Mouse (Mus musculus) heart, embryonic 15.5 days (tissue): ENCODE data around the gene Ciita. TPM values are rescaled to one million over a fixed set of nuclear protein-coding genes. Genes with fewer than 3 reads are reported as not detected.
A peak's percentile ranks its signal among the peaks of the same experiment; 100 is the strongest.

Experiments used
- ATAC-seq: fragments of 200-750 bp; cut with Nextera tagmentation; replicated peaks from 2 replicates; pipeline ENCODE4 v1.8.0; 2017; ENCODE audit warnings: low read depth, moderate TSS enrichment; ENCODE audit not compliant: insufficient number of reproducible peaks, insufficient read depth, low FRiP score
- H3K27ac ChIP-seq: fragments of 300-500 bp; sonication (generic); 2 replicates; pipeline ENCODE4 v1.5.1; 2015; ENCODE audit warnings: mild to moderate bottlenecking, inconsistent platforms
- H3K27me3 ChIP-seq: fragments of 300-500 bp; sonication (generic); 2 replicates; pipeline ENCODE4 v1.6.1; 2015; ENCODE audit warnings: inconsistent platforms
- H3K36me3 ChIP-seq: fragments of 300-500 bp; sonication (generic); 2 replicates; pipeline ENCODE4 v1.6.1; 2015; ENCODE audit warnings: mild to moderate bottlenecking, inconsistent platforms
- H3K4me1 ChIP-seq: fragments of 300-500 bp; sonication (generic); replicated peaks from 2 replicates; pipeline ENCODE4 v1.6.1; 2015; ENCODE audit warnings: inconsistent platforms
- H3K4me2 ChIP-seq: fragments of 300-500 bp; sonication (generic); 2 replicates; pipeline ENCODE4 v1.6.1; 2015; ENCODE audit warnings: inconsistent platforms, mild to moderate bottlenecking, moderate library complexity
- H3K4me3 ChIP-seq: fragments of 300-500 bp; sonication (generic); 2 replicates; pipeline ENCODE4 v1.5.1; 2015; ENCODE audit warnings: mild to moderate bottlenecking, inconsistent platforms
- H3K9ac ChIP-seq: fragments of 300-500 bp; sonication (generic); 2 replicates; pipeline ENCODE4 v1.6.1; 2015; ENCODE audit warnings: mild to moderate bottlenecking, inconsistent platforms
- H3K9me3 ChIP-seq: fragments of 300-500 bp; sonication (generic); replicated peaks from 2 replicates; pipeline ENCODE4 v1.6.1; 2016; ENCODE audit warnings: inconsistent platforms
- WGBS: fragments of 180-500 bp; shearing (Covaris S2); methylation state at CpG from one replicate; pipeline ENCODE4 v1.1.7; 2015; ENCODE audit warnings: mixed read lengths; 5-methylcytosine and 5-hydroxymethylcytosine counted together
- polyA plus RNA-seq: library from polyadenylated mRNA; unstranded; fragments of >200 nt; fragmentation: Nextera tagmentation; extraction: Ambion mirVana; gene quantifications from 2 replicates; pipeline ENCODE4 v1.2.1, GENCODE M21; 2015

Ciita gene
- polyA plus RNA-seq, 1 experiment from 2014 or later, result 0.53 TPM

DNA sequence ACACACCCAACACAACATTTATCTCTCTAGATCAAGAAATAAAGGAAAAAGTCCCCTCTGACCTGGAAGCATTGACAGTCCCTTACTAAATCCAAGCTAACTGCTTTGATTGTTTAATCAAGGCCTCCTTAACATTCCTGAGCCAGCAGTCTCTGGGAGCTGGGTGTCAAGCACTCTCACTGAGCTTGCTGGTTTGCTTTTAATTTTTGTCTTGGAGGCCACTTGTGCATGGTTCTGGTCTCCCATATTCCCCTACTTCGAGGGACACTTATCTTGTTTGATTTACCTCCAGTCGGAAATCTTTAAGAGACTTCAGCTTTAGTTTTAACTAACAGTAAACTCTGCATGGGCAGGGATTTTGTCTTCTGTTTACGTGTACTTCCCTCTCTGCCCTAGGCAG, 4.9 kb upstream of the Ciita start:
- Histone ChIP-seq H3K9ac (no peak overlapping the region), H3K36me3 (no peaks in the 10 kb centered on the region), H3K9me3 (no peaks in the 10 kb centered on the region), H3K27ac (no peak overlapping the region), H3K27me3 (no peaks in the 10 kb centered on the region), H3K4me3 (no peak overlapping the region), H3K4me1 (peaks cover 13% of the 10 kb centered on the region; the same call in 1 of the 2 replicates), H3K4me2 (no peak overlapping the region)
- 52% methylated on average over 3 of the region's 3 CpGs for WGBS
- no peak for ATAC-seq

- peaks cover 13% of the 10 kb centered on the region; the same call in 1 of the 2 replicates for H3K4me1 ChIP-seq
- no peaks in the 10 kb centered on the region for H3K27me3 ChIP-seq
- no peaks in the 10 kb centered on the region for H3K9me3 ChIP-seq
- no peak overlapping the region for H3K9ac ChIP-seq
- no peak overlapping the region for H3K4me3 ChIP-seq
- no peak for ATAC-seq
- H3K27ac ChIP-seq, result no peak overlapping the region
- H3K36me3 ChIP-seq, result no peaks in the 10 kb centered on the region
- H3K4me2 ChIP-seq, result no peak overlapping the region
- WGBS, result 69% methylated on average over 2 of the region's 2 CpGs
These were observed 3.9 kb upstream of the Ciita start for GRCm38 (mm10) chr16:10475919-10476318.

GRCm38 (mm10) chr16:10482343-10482742, 2.5 kb downstream of the Ciita start:
- H3K9me3 ChIP-seq, result no peaks in the 10 kb centered on the region
- no peak overlapping the region for H3K9ac ChIP-seq
- 58% methylated on average over 4 of the region's 4 CpGs for WGBS
- H3K4me1 ChIP-seq, result no peaks in the 10 kb centered on the region
- H3K4me2 ChIP-seq, result no peak overlapping the region
- H3K27ac ChIP-seq, result no peak overlapping the region
- peaks cover 9% of the 10 kb centered on the region; the same call in 1 of the 2 replicates for H3K27me3 ChIP-seq
- no peaks in the 10 kb centered on the region for H3K36me3 ChIP-seq
- ATAC-seq, result no peak
- H3K4me3 ChIP-seq, result no peak overlapping the region

DNA sequence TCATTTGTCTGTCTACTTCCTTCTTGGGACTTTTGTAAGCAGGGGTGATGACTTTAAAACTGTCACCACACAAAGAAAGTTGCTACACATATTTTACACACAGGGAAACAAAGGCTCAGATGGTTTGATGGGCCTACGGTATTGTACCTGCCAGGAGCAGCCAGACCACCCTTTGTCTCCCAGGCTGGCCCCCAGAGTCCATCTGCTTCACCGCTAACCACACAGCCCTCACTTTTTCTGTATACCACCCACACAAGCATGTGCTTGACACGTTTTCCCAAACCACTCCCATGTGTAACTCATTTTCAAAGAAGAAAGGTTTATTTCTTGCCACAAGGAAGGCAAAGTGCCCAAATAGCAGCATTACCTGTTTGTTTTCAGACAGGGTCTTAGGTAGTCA, 7.1 kb downstream of the Ciita start:
- WGBS, result 56% methylated on average over 3 of the region's 3 CpGs
- no peak overlapping the region for H3K4me3 ChIP-seq

DNA sequence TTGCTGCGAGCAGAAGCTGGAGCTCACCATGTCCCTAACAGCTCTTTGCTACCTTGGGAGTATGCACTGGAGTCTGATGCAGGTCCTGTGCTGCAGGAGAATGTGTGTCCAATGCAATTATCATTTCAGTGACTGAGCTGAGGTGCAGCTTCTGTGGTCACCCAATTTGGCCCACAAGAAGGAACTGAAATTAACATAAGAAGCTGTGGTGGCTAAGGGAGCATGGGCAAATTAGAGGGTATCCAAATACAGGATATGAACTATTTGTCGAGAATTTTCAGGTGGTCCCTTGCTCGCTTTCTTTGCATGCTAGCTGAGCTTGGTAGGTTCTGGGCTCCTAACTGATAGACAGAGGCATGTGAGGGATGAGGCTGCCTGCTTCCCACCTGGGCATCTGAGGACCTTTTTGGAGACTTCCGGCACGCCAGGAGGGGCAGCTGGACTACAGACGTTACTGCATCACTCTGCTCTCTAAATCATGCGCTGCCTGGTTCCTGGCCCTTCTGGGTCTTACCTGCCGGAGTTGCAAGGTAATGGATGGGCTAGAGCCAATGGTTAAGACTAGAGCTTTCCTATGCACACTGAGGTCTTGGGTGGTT, 8.1 kb downstream of the Ciita start:
- Histone ChIP-seq H3K9ac (no peak overlapping the region), H3K9me3 (no peaks in the 10 kb centered on the region), H3K4me3 (no peak overlapping the region), H3K4me1 (peaks cover 11% of the 10 kb centered on the region), H3K4me2 (no peak overlapping the region), H3K36me3 (no peaks in the 10 kb centered on the region), H3K27ac (no peak overlapping the region), H3K27me3 (peaks cover 30% of the 10 kb centered on the region)
- WGBS, result 78% methylated on average over 8 of the region's 8 CpGs
- ATAC-seq, result no peak

More for the DNA sequence above, 7.1 kb downstream of the Ciita start:
- H3K9me3 ChIP-seq, result no peaks in the 10 kb centered on the region
- H3K27me3 ChIP-seq, result peaks cover 30% of the 10 kb centered on the region
- no peak overlapping the region for H3K27ac ChIP-seq
- H3K9ac ChIP-seq, result no peak overlapping the region
- no peaks in the 10 kb centered on the region for H3K36me3 ChIP-seq
- H3K4me2 ChIP-seq, result no peak overlapping the region
- ATAC-seq, result no peak
- H3K4me1 ChIP-seq, result peaks cover 11% of the 10 kb centered on the region

DNA sequence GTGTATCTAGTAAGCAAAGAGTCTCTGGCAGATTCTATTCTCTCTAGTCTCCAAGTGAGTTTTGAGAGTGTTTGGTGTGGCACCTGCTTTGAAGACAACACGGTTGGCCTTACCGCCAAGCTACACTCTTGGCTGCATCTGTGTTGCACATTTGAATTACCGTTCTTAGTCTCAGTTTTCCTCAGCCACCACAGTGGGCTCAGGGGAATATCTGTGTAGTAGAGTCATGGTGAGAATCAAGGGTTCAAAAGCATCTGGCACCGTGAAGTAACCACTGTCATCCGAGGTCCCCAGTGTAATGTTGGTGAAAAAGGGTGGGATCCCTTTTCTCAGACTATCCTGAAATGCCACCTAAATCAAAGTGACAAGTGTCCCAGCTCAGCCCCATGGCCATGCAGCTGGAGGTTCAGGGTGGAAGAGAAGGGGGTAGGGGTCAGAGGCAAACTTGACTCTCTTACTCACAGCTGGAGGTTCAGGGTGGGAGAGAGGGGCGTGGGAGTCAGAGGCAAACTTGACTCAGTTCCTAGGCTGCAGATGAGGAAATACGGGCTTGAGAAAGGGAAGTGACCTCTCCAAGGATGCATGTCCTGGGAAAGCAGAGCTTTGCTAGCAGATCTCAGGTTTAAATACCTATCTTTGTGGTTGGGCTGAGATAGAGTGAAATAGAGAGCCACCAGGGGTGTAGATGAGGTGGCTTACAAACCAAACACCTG, 9.1 kb downstream of the Ciita start:
- H3K27ac ChIP-seq, result no peak overlapping the region
- H3K36me3 ChIP-seq, result no peaks in the 10 kb centered on the region
- ATAC-seq, result no peak
- peaks cover 31% of the 10 kb centered on the region for H3K27me3 ChIP-seq
- WGBS, result 76% methylated on average over 7 of the region's 7 CpGs
- H3K4me2 ChIP-seq, result peak overlapping the region; percentile 57; the same call in 1 of the 2 replicates
- H3K9ac ChIP-seq, result no peak overlapping the region
- no peak overlapping the region for H3K4me3 ChIP-seq
- H3K4me1 ChIP-seq, result peaks cover 11% of the 10 kb centered on the region
- no peaks in the 10 kb centered on the region for H3K9me3 ChIP-seq

DNA sequence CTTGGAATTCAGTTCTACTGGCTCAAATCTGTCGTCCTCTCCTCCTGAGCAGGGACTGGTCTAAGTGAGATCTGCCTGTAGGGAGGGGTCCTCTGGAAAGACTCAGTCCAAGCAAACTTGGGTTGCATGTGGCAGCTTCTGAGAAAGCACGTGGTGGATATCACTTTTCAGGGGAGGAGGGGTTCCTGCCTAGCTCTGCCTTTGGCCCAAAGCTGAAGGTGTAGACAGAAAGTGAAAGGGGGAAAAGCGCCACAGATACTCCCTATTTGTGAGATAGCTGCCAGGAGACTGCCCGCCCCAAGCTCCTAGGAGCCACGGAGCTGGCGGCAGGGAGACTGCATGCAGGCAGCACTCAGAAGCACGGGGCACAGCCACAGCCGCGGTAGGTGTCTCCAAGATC, 9.6 kb downstream of the Ciita start:
- no peak for ATAC-seq
- H3K36me3 ChIP-seq, result no peaks in the 10 kb centered on the region
- 3% methylated on average over 9 of the region's 9 CpGs for WGBS
- H3K27me3 ChIP-seq, result peaks cover 28% of the 10 kb centered on the region
- H3K4me3 ChIP-seq, result peak overlapping the region; percentile 34
- H3K27ac ChIP-seq, result no peak overlapping the region
- H3K4me1 ChIP-seq, result peaks cover 11% of the 10 kb centered on the region
- peak overlapping the region; percentile 57 for H3K4me2 ChIP-seq
- no peak overlapping the region for H3K9ac ChIP-seq
- no peaks in the 10 kb centered on the region for H3K9me3 ChIP-seq

GRCm38 (mm10) chr16:10489904-10490457, 10.1 kb downstream of the Ciita start:
- WGBS, result 13% methylated on average over 12 of the region's 14 CpGs
- Histone ChIP-seq H3K4me3 (peak overlapping the region; percentile 34), H3K4me2 (peak overlapping the region; percentile 57), H3K27ac (no peak overlapping the region), H3K27me3 (peaks cover 28% of the 10 kb centered on the region), H3K36me3 (no peaks in the 10 kb centered on the region), H3K9me3 (no peaks in the 10 kb centered on the region), H3K9ac (no peak overlapping the region), H3K4me1 (peaks cover 11% of the 10 kb centered on the region)
- ATAC-seq, result no peak

- H3K27me3 ChIP-seq, result peaks cover 28% of the 10 kb centered on the region
- ATAC-seq, result no peak
- H3K9me3 ChIP-seq, result no peaks in the 10 kb centered on the region
- H3K27ac ChIP-seq, result no peak overlapping the region
- no peak overlapping the region for H3K4me3 ChIP-seq
- no peaks in the 10 kb centered on the region for H3K36me3 ChIP-seq
- H3K4me1 ChIP-seq, result peaks cover 11% of the 10 kb centered on the region
- no peak overlapping the region for H3K9ac ChIP-seq
- H3K4me2 ChIP-seq, result peak overlapping the region; percentile 57; the same call in 1 of the 2 replicates
- WGBS, result 77% methylated on average over 18 of the region's 18 CpGs
These were observed 10.8 kb downstream of the Ciita start for GRCm38 (mm10) chr16:10490503-10491150.

DNA sequence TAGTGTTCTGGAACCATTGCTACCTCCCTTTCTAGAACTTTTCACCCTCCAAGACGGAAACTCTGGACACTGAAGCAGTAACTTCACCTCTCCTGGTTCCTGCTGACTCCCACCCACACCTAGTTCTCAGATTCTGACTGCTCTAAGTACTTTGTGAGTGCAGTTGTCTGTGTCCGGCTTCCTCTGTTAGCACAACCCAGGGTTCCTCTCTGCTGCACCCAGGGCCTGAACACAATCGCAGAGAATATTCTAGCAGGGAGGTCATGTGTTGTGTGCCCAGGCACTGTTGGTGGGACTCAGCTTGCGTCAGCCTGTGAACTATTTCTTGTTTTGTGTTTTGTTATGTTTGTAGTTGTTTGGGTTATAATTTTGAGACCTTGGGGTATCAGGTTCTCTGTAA, 11.9 kb downstream of the Ciita start:
- Histone ChIP-seq H3K4me1 (peaks cover 11% of the 10 kb centered on the region), H3K27ac (no peak overlapping the region), H3K4me2 (no peak overlapping the region), H3K4me3 (no peak overlapping the region), H3K36me3 (no peaks in the 10 kb centered on the region), H3K9ac (no peak overlapping the region), H3K27me3 (peaks cover 34% of the 10 kb centered on the region), H3K9me3 (no peaks in the 10 kb centered on the region)
- ATAC-seq, result no peak
- WGBS, result 80% methylated on average over 4 of the region's 4 CpGs

- H3K27me3 ChIP-seq, result peaks cover 34% of the 10 kb centered on the region
- 66% methylated on average over 3 of the region's 3 CpGs for WGBS
These were observed 12.7 kb downstream of the Ciita start for GRCm38 (mm10) chr16:10492587-10492986.

More at GRCm38 (mm10) chr16:10492587-10492986, 12.7 kb downstream of the Ciita start:
- Histone ChIP-seq H3K36me3 (no peaks in the 10 kb centered on the region), H3K4me1 (peaks cover 11% of the 10 kb centered on the region), H3K27ac (no peak overlapping the region), H3K4me3 (no peak overlapping the region), H3K4me2 (no peak overlapping the region), H3K9ac (no peak overlapping the region), H3K9me3 (no peaks in the 10 kb centered on the region)
- ATAC-seq, result no peak
